Mouse (Mus musculus) hematopoietic stem cell, adult 5-6 weeks (primary cell): ENCODE results near the gene Dmrtb1. TPM values are rescaled to one million over a fixed set of nuclear protein-coding genes. Genes with fewer than 3 reads are reported as not detected.
A peak's percentile ranks its signal among the peaks of the same experiment; 100 is the strongest.

Experiments used
- ATAC-seq, 2 experiments: fragments of 125-278 bp in 1 of 2; replicated peaks in 1 of 2; 2 replicates each; pipeline ENCODE4 v1.8.0; 2016 to 2017; ENCODE audit warnings: inconsistent platforms in 2 of 2, mild to moderate bottlenecking in 2 of 2, moderate number of reproducible peaks in 2 of 2, low read depth in 1 of 2, moderate TSS enrichment in 1 of 2; ENCODE audit not compliant: low FRiP score in 2 of 2, poor library complexity in 2 of 2, severe bottlenecking in 2 of 2, insufficient read depth in 1 of 2, low TSS enrichment in 1 of 2
- total RNA-seq: library from RNA; stranded (forward); fragments of 172-1452, 232-1000 nt; gene quantifications from 2 replicates; pipeline ENCODE4 v1.2.3, GENCODE M21; 2017

The Dmrtb1 gene
- total RNA-seq, 1 experiment from 2014 or later = not detected

GRCm38 (mm10) chr4:107637670-107638069 is 46.4 kb downstream of the Dmrtb1 start:
- ATAC-seq = peak; percentile 29 to 63; a peak in 2 of 4 replicates

GRCm38 (mm10) chr4:107636099-107636498 is 47.9 kb downstream of the Dmrtb1 start:
- no peak; a peak in 1 of 4 replicates for ATAC-seq

- ATAC-seq = no peak
Observed at GRCm38 (mm10) chr4:107634631-107635030, 49.4 kb downstream of the Dmrtb1 start.

GRCm38 (mm10) chr4:107628921-107629411 is 55.1 kb downstream of the Dmrtb1 start:
- ATAC-seq = no peak

- no peak for ATAC-seq
Observed at GRCm38 (mm10) chr4:107628226-107628625, 55.8 kb downstream of the Dmrtb1 start.

Other genes with a start within 250 kb of the Dmrtb1 start
- gene Glis1, start 249.6 kb downstream of the Dmrtb1 start, total RNA-seq = not detected in 2 replicates
- gene Lrp8, start 118.0 kb upstream of the Dmrtb1 start, total RNA-seq = 8.1 and 11.5 TPM in 2 replicates
- 217 and 291 TPM in 2 replicates for gene Magoh, start 195.5 kb upstream of the Dmrtb1 start, total RNA-seq
- gene 0610037L13Rik, start 205.6 kb upstream of the Dmrtb1 start, total RNA-seq = 48.2 and 68.1 TPM in 2 replicates
- gene Cpt2, start 239.4 kb upstream of the Dmrtb1 start, total RNA-seq = 24.1 and 24.6 TPM in 2 replicates